Mouse (Mus musculus): ENCODE results near the gene Gm6034.
"Not testable (repeated sequence)": the region's sequence is repeated elsewhere in the genome, so short reads cannot be mapped to it uniquely, and the experiment has no call there.

DNA sequence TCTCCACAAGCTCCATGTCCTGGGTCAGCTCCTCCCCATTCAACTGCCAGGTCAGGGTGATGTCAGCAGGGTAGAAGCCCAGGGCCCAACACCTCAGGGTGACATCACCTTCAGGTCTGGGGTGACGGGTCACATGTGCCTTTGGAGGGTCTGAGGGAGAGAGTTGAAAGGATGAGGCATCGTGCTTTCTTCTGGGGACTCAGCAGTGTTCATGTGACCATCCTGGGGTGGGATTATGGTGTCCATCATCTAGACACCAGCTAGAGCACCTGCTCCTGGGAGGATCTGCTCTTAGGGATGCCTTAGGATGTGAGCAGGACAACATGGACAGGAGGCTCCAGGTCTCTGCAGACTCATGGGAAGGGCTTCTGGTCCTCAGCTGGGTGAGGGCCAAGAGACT, 2.2 kb upstream of the Gm6034 start:
- not testable (repeated sequence) for TF ChIP-seq CTCF (IDR thresholded peaks at IDR 0.05; ENCODE audit: control insufficient read depth, insufficient read depth, insufficient replicate concordance, low read depth, low read length); POLR2A (IDR thresholded peaks at IDR 0.05; ENCODE audit: control insufficient read depth, low read depth, low read length)
